Mouse (Mus musculus) neural tube, embryonic 13.5 days (tissue): ENCODE measurements at regions not wholly inside any gene's neighbourhood (a gene's known extent, or its start where the extent isn't known, plus 50 kb on each side); places are given as distances from the start of the nearest gene placed in this dataset.

ENCODE experiments used
- ATAC-seq: fragments of 200-750 bp; cut with Nextera tagmentation; 2 replicates; pipeline ENCODE4 v1.8.0; 2017; ENCODE audit warnings: low read depth, mild to moderate bottlenecking, moderate TSS enrichment, moderate library complexity
- H3K27ac ChIP-seq: fragments of 300-500 bp; sonication (generic); replicated peaks from 2 replicates; pipeline ENCODE4 v1.5.1; 2015; ENCODE audit warnings: moderate library complexity, mild to moderate bottlenecking, inconsistent platforms
- H3K27me3 ChIP-seq: fragments of 300-500 bp; sonication (generic); 2 replicates; pipeline ENCODE4 v1.6.1; 2015; ENCODE audit warnings: mild to moderate bottlenecking, inconsistent platforms
- H3K36me3 ChIP-seq: fragments of 300-500 bp; sonication (generic); 2 replicates; pipeline ENCODE4 v1.6.1; 2015; ENCODE audit warnings: mild to moderate bottlenecking, inconsistent platforms
- H3K4me1 ChIP-seq: fragments of 300-500 bp; sonication (generic); replicated peaks from 2 replicates; pipeline ENCODE4 v1.6.1; 2015; ENCODE audit warnings: inconsistent platforms
- H3K4me2 ChIP-seq: fragments of 300-500 bp; sonication (generic); 2 replicates; pipeline ENCODE4 v1.6.1; 2015; ENCODE audit warnings: inconsistent platforms, mild to moderate bottlenecking, moderate library complexity
- H3K4me3 ChIP-seq: fragments of 300-500 bp; sonication (generic); 2 replicates; pipeline ENCODE4 v1.5.1; 2015; ENCODE audit warnings: mild to moderate bottlenecking, inconsistent platforms
- H3K9ac ChIP-seq: fragments of 300-500 bp; sonication (generic); 2 replicates; pipeline ENCODE4 v1.6.1; 2015; ENCODE audit warnings: moderate library complexity, mild to moderate bottlenecking, inconsistent platforms
- H3K9me3 ChIP-seq: fragments of 300-500 bp; sonication (generic); 2 replicates; pipeline ENCODE4 v1.6.1; 2016; ENCODE audit warnings: inconsistent platforms
- WGBS: fragments of 180-500 bp; shearing (Covaris S2); methylation state at CpG from one replicate; pipeline ENCODE4 v1.1.7; 2015; 5-methylcytosine and 5-hydroxymethylcytosine counted together

GRCm38 (mm10) chr14:11417857-11418256, 61.3 kb upstream of the Gm3839 start:
- Histone ChIP-seq H3K4me1 (no peaks in the 10 kb centered on the region), H3K36me3 (no peaks in the 10 kb centered on the region), H3K27ac (no peak overlapping the region), H3K4me3 (no peak overlapping the region), H3K9me3 (no peaks in the 10 kb centered on the region), H3K9ac (no peak overlapping the region), H3K4me2 (no peak overlapping the region), H3K27me3 (no peaks in the 10 kb centered on the region)
- no peak for ATAC-seq
- WGBS, result 84% methylated on average over 3 of the region's 3 CpGs

- no peaks in the 10 kb centered on the region for H3K9me3 ChIP-seq
- H3K27me3 ChIP-seq, result no peaks in the 10 kb centered on the region
- H3K4me1 ChIP-seq, result no peaks in the 10 kb centered on the region
- H3K9ac ChIP-seq, result no peak overlapping the region
- no peak overlapping the region for H3K4me2 ChIP-seq
- no peak overlapping the region for H3K27ac ChIP-seq
- no peak overlapping the region for H3K4me3 ChIP-seq
- WGBS, result 49% methylated on average over 1 of the region's 1 CpGs
- no peak for ATAC-seq
- no peaks in the 10 kb centered on the region for H3K36me3 ChIP-seq
These were observed 65.8 kb upstream of the Gm3839 start for GRCm38 (mm10) chr14:11422306-11422705.

- WGBS, result 87% methylated on average over 16 of the region's 16 CpGs
- H3K27me3 ChIP-seq, result no peaks in the 10 kb centered on the region
- no peaks in the 10 kb centered on the region for H3K9me3 ChIP-seq
- H3K4me3 ChIP-seq, result no peak overlapping the region
- no peak overlapping the region for H3K9ac ChIP-seq
- no peak overlapping the region for H3K4me2 ChIP-seq
- ATAC-seq, result no peak
- no peaks in the 10 kb centered on the region for H3K36me3 ChIP-seq
- H3K27ac ChIP-seq, result no peak overlapping the region
- no peaks in the 10 kb centered on the region for H3K4me1 ChIP-seq
These were observed 72.0 kb upstream of the Gm3839 start for GRCm38 (mm10) chr14:11428256-11429240.

- no peaks in the 10 kb centered on the region for H3K9me3 ChIP-seq
- no peak for ATAC-seq
- 87% methylated on average over 7 of the region's 7 CpGs for WGBS
- no peaks in the 10 kb centered on the region for H3K27me3 ChIP-seq
- H3K9ac ChIP-seq, result no peak overlapping the region
- no peak overlapping the region for H3K27ac ChIP-seq
- H3K4me3 ChIP-seq, result no peak overlapping the region
- H3K36me3 ChIP-seq, result no peaks in the 10 kb centered on the region
- no peak overlapping the region for H3K4me2 ChIP-seq
- H3K4me1 ChIP-seq, result no peaks in the 10 kb centered on the region
These were observed 78.7 kb upstream of the Gm3839 start for GRCm38 (mm10) chr14:11435166-11435784.

GRCm38 (mm10) chr14:11438611-11439010, 82.1 kb upstream of the Gm3839 start:
- Histone ChIP-seq H3K9me3 (no peaks in the 10 kb centered on the region), H3K9ac (no peak overlapping the region), H3K4me2 (no peak overlapping the region), H3K4me3 (no peak overlapping the region), H3K27me3 (no peaks in the 10 kb centered on the region), H3K27ac (no peak overlapping the region), H3K36me3 (no peaks in the 10 kb centered on the region), H3K4me1 (no peaks in the 10 kb centered on the region)
- ATAC-seq, result no peak
- WGBS, result 73% methylated on average over 2 of the region's 2 CpGs

GRCm38 (mm10) chr14:11440176-11440575, 83.7 kb upstream of the Gm3839 start:
- no peak overlapping the region for H3K4me3 ChIP-seq
- no peaks in the 10 kb centered on the region for H3K36me3 ChIP-seq
- H3K9ac ChIP-seq, result no peak overlapping the region
- no peak overlapping the region for H3K27ac ChIP-seq
- no peaks in the 10 kb centered on the region for H3K9me3 ChIP-seq
- no peaks in the 10 kb centered on the region for H3K27me3 ChIP-seq
- no peak for ATAC-seq
- 89% methylated on average over 2 of the region's 2 CpGs for WGBS
- H3K4me1 ChIP-seq, result no peaks in the 10 kb centered on the region
- H3K4me2 ChIP-seq, result no peak overlapping the region

GRCm38 (mm10) chr14:11449958-11450357, 93.4 kb upstream of the Gm3839 start:
- no peak overlapping the region for H3K27ac ChIP-seq
- no peaks in the 10 kb centered on the region for H3K36me3 ChIP-seq
- no peaks in the 10 kb centered on the region; the same call in 1 of the 2 replicates for H3K9me3 ChIP-seq
- 85% methylated on average over 2 of the region's 2 CpGs for WGBS
- H3K4me3 ChIP-seq, result no peak overlapping the region
- H3K4me2 ChIP-seq, result no peak overlapping the region
- H3K4me1 ChIP-seq, result no peaks in the 10 kb centered on the region
- H3K27me3 ChIP-seq, result no peaks in the 10 kb centered on the region
- H3K9ac ChIP-seq, result no peak overlapping the region
- ATAC-seq, result no peak

GRCm38 (mm10) chr14:11477731-11478130, 75.6 kb upstream of the Ptprg start:
- Histone ChIP-seq H3K9ac (no peak overlapping the region), H3K27ac (no peak overlapping the region), H3K4me3 (no peak overlapping the region), H3K9me3 (no peaks in the 10 kb centered on the region), H3K27me3 (no peaks in the 10 kb centered on the region), H3K4me1 (no peaks in the 10 kb centered on the region), H3K36me3 (no peaks in the 10 kb centered on the region), H3K4me2 (no peak overlapping the region)
- 91% methylated on average over 3 of the region's 3 CpGs for WGBS
- no peak for ATAC-seq

- no peak overlapping the region for H3K4me3 ChIP-seq
- no peak overlapping the region for H3K9ac ChIP-seq
- no peaks in the 10 kb centered on the region for H3K9me3 ChIP-seq
- H3K27me3 ChIP-seq, result no peaks in the 10 kb centered on the region
- no peak for ATAC-seq
- no peaks in the 10 kb centered on the region for H3K4me1 ChIP-seq
- WGBS, result 76% methylated on average over 4 of the region's 4 CpGs
- no peak overlapping the region for H3K27ac ChIP-seq
- H3K36me3 ChIP-seq, result no peaks in the 10 kb centered on the region
- H3K4me2 ChIP-seq, result no peak overlapping the region
These were observed 71.2 kb upstream of the Ptprg start for GRCm38 (mm10) chr14:11482151-11482550.

GRCm38 (mm10) chr14:11486287-11486686, 67.0 kb upstream of the Ptprg start:
- H3K4me2 ChIP-seq, result no peak overlapping the region
- no peaks in the 10 kb centered on the region for H3K9me3 ChIP-seq
- H3K27me3 ChIP-seq, result no peaks in the 10 kb centered on the region
- H3K4me3 ChIP-seq, result no peak overlapping the region
- H3K9ac ChIP-seq, result no peak overlapping the region
- no peaks in the 10 kb centered on the region for H3K36me3 ChIP-seq
- WGBS, result 78% methylated on average over 3 of the region's 3 CpGs
- H3K4me1 ChIP-seq, result no peaks in the 10 kb centered on the region
- H3K27ac ChIP-seq, result no peak overlapping the region
- ATAC-seq, result no peak

- ATAC-seq, result peak; percentile 65; the same call in 1 of the 2 replicates
- no peak overlapping the region for H3K4me2 ChIP-seq
- no peak overlapping the region for H3K27ac ChIP-seq
- H3K9ac ChIP-seq, result no peak overlapping the region
- H3K36me3 ChIP-seq, result no peaks in the 10 kb centered on the region
- H3K4me1 ChIP-seq, result no peaks in the 10 kb centered on the region
- H3K4me3 ChIP-seq, result no peak overlapping the region
- H3K9me3 ChIP-seq, result peaks cover 7% of the 10 kb centered on the region; the same call in 1 of the 2 replicates
- 72% methylated on average over 7 of the region's 7 CpGs for WGBS
- H3K27me3 ChIP-seq, result no peaks in the 10 kb centered on the region
These were observed 51.6 kb upstream of the Ptprg start for GRCm38 (mm10) chr14:11501744-11502143.

GRCm38 (mm10) chr14:11503156-11503555, 50.2 kb upstream of the Ptprg start:
- Histone ChIP-seq H3K4me2 (no peak overlapping the region), H3K4me3 (no peak overlapping the region), H3K9ac (no peak overlapping the region), H3K9me3 (peaks cover 7% of the 10 kb centered on the region; the same call in 1 of the 2 replicates), H3K27ac (no peak overlapping the region), H3K27me3 (no peaks in the 10 kb centered on the region), H3K4me1 (no peaks in the 10 kb centered on the region), H3K36me3 (no peaks in the 10 kb centered on the region)
- ATAC-seq, result no peak
